Mouse (Mus musculus) MEL (cell line): ENCODE results near the gene Rps10.

Experiments used
- RCOR1 ChIP-seq: IDR thresholded peaks from 2 replicates; pipeline ENCODE4 v1.6.1; 2012; ENCODE audit warnings: low read depth, mild to moderate bottlenecking, inconsistent platforms, low read length, improper control_type of control experiment
- USF1 ChIP-seq: IDR thresholded peaks from 2 replicates; pipeline ENCODE4 v1.6.1; 2014; ENCODE audit warnings: low read depth, mild to moderate bottlenecking, inconsistent platforms, low read length, improper control_type of control experiment, moderate library complexity
- USF2 ChIP-seq, 2 experiments: IDR thresholded peaks; 2 replicates each; pipeline ENCODE4 v1.6.1; 2011 to 2012; ENCODE audit warnings: improper control_type of control experiment in 2 of 2, low read length in 2 of 2, borderline replicate concordance in 1 of 2, inconsistent platforms in 1 of 2, low read depth in 1 of 2, mild to moderate bottlenecking in 1 of 2; ENCODE audit not compliant: insufficient read depth in 1 of 2

DNA sequence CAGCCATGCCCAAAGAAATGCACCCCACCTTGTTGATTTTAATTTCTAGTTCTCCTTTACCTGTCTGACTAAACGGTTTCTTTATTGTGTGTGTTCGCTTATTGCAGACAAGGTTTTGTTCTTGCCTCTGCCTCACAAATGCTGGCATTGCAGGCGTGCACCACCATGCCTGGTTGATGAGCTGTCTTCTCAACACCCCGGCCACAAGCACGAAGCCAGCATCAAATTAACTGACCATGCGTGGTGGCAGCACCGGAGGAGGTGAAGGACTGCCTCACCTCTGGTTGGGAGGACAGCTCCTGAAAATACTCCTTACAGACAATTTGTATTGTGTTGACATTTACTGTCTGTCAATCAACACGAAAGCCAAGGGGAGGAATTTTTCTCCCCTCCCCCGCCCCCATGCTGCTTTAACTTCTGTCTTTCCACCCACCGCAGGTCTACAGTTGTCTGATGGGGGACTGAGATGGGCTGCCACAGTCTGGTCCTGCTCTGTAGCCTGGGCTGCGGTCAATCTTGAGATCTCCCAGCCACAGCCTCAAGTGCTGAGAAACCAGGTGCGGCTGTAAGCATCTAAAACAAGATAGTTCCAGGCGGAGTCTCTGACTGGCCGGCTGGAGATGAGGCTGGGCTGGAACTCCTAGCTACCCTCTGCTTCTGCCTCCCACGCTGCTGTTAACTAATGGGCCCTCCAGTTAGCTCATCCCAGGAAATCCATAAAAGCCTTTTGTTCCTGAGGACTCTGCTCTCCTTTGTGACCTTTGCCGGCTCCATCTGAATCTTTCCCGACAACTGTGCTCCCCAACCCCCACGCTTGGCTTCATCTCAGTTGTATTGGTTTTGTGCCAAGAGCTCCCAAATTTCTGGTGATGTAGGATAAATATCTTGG lies at the start of gene Rps10:
- TF ChIP-seq USF2 (IDR thresholded peaks at IDR 0.05; ENCODE audit: borderline replicate concordance in 1 of 2, insufficient read depth in 1 of 2, low read depth in 1 of 2, low read length in 2 of 2) (no peak), USF1 (no peak), RCOR1 (no peak)
